Mouse (Mus musculus) urinary bladder, postnatal 4 days (tissue): ENCODE measurements around the gene Maf.

Experiments
- DNase-seq, 2 experiments: peaks; one replicate each; pipeline ENCODE4 v3.0.0; 2021 to 2022; ENCODE audit warnings: low spot score in 2 of 2

Gene Maf

GRCm38 (mm10) chr8:115707731-115708590 lies at the start of gene Maf:
Maf (minus strand) TSS chr8:115707794.
- peak; percentile 85 to 87 for DNase-seq

- DNase-seq: no peak
These were observed 49.4 kb upstream of the Maf start for GRCm38 (mm10) chr8:115756965-115757364.

- no peak for DNase-seq
These were observed 48.4 kb upstream of the Maf start for GRCm38 (mm10) chr8:115756027-115756426.

- no peak for DNase-seq
These were observed 47.1 kb upstream of the Maf start for GRCm38 (mm10) chr8:115754694-115755093.

GRCm38 (mm10) chr8:115753801-115754200 lies 46.2 kb upstream of the Maf start:
- DNase-seq: no peak

GRCm38 (mm10) chr8:115747426-115747825 lies 39.8 kb upstream of the Maf start:
- no peak for DNase-seq

- DNase-seq: no peak
These were observed 38.1 kb upstream of the Maf start for GRCm38 (mm10) chr8:115745648-115746047.

- DNase-seq: no peak
These were observed 35.8 kb upstream of the Maf start for GRCm38 (mm10) chr8:115743441-115743840.

GRCm38 (mm10) chr8:115742646-115743045 lies 35.1 kb upstream of the Maf start:
- no peak for DNase-seq

- no peak for DNase-seq
These were observed 34.4 kb upstream of the Maf start for GRCm38 (mm10) chr8:115741964-115742363.

- no peak for DNase-seq
These were observed 32.2 kb upstream of the Maf start for GRCm38 (mm10) chr8:115739756-115740155.

- no peak for DNase-seq
These were observed 24.8 kb upstream of the Maf start for GRCm38 (mm10) chr8:115732401-115732800.

- no peak for DNase-seq
These were observed 19.2 kb upstream of the Maf start for GRCm38 (mm10) chr8:115726807-115727206.

GRCm38 (mm10) chr8:115726231-115726630 lies 18.6 kb upstream of the Maf start:
- no peak for DNase-seq

- peak in 1 of 2 experiments; percentile 55 for DNase-seq
These were observed 11.5 kb upstream of the Maf start for GRCm38 (mm10) chr8:115719126-115719525.

GRCm38 (mm10) chr8:115718621-115719020 lies 11.0 kb upstream of the Maf start:
- peak in 1 of 2 experiments; percentile 56 for DNase-seq

GRCm38 (mm10) chr8:115715262-115715661 lies 7.7 kb upstream of the Maf start:
- DNase-seq: no peak

GRCm38 (mm10) chr8:115711106-115711505 lies 3.5 kb upstream of the Maf start:
- DNase-seq: no peak

GRCm38 (mm10) chr8:115709931-115710330 lies 2.3 kb upstream of the Maf start:
- DNase-seq: no peak

GRCm38 (mm10) chr8:115708936-115709780 lies 1.6 kb upstream of the Maf start:
- DNase-seq: peak; percentile 67 to 86

GRCm38 (mm10) chr8:115706861-115707730 lies 498 bp downstream of the Maf start:
- DNase-seq: peak; percentile 71 to 76
